Mouse (Mus musculus): ENCODE measurements around the gene Ccdc87.

DNA sequence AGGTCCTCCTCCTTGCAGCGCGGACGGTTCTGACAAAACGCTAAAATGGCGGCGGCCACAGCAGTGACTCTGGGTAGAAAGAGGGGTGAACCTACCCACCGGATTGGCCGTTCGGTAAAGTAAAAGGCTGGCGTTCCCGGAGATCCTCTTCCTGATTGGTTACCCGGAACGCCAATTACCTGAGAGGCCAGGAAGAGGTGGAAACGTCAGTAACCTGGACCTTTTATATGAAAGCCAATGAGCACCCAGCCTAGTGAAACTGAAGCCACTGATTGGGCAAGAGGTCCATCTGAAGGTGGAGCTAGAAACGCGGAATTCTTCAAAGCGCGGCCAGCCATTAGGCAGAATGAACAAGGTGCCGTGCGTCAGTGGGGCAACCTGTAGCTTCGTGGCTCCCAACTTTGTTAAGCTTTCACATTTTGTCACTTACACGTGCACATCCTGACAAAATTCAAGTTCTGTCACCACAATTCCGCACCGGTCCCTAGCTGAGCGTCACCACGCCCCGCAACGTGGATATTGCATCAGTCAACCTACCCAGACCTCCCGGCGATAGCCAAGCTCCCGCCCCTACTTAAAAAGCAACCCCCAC lies 45.2 kb upstream of the Ccdc87 start, which contains the start of gene Rbm4:
- TF ChIP-seq CTCF (conservative IDR thresholded peaks at IDR 0.05 in 1 of 2, IDR thresholded peaks at IDR 0.05 in 1 of 2; ENCODE audit: low read depth in 2 of 2, low read length in 2 of 2) (no peak), ZC3H11A (IDR thresholded peaks at IDR 0.05; ENCODE audit: low read depth, low read length) (no peak), JUND (conservative IDR thresholded peaks at IDR 0.05; ENCODE audit: low read depth, low read length) (no peak), E2F4 (IDR thresholded peaks at IDR 0.05; ENCODE audit: insufficient replicate concordance, low read depth, low read length) (no peak), RAD21 (IDR thresholded peaks at IDR 0.05; ENCODE audit: low read depth, low read length) (no peak), MAX (IDR thresholded peaks at IDR 0.05; ENCODE audit: low read length) (peak; percentile 95), EP300 (IDR thresholded peaks at IDR 0.05; ENCODE audit: low read length) (no peak), POLR2A (IDR thresholded peaks at IDR 0.05; ENCODE audit: low read depth, low read length) (peak; percentile 84), CHD2 (IDR thresholded peaks at IDR 0.05; ENCODE audit: low read length) (peak; percentile 93), RCOR1 (conservative IDR thresholded peaks at IDR 0.05; ENCODE audit: low read depth, low read length) (no peak)

Measured in CH12.LX (cell line).